Mouse (Mus musculus) forebrain, postnatal 0 days (tissue): ENCODE results near the gene Taf6l. TPM values are rescaled to one million over a fixed set of nuclear protein-coding genes. Genes with fewer than 3 reads are reported as not detected.

Source experiments
- ATAC-seq: fragments of 200-750 bp; cut with Nextera tagmentation; 2 replicates; pipeline ENCODE4 v1.8.0; 2017; ENCODE audit warnings: mild to moderate bottlenecking, moderate library complexity
- DNase-seq: peaks from one replicate; pipeline ENCODE4 v3.0.0-alpha.2; 2015
- H3K27ac ChIP-seq: fragments of 300-500 bp; sonication (generic); 2 replicates; pipeline ENCODE4 v1.5.1; 2014; ENCODE audit warnings: low read depth, mild to moderate bottlenecking, antibody characterized with exemption, low read length, moderate library complexity, mixed read lengths
- H3K27me3 ChIP-seq: fragments of 300-500 bp; sonication (generic); 2 replicates; pipeline ENCODE4 v1.6.1; 2014; ENCODE audit warnings: mild to moderate bottlenecking, low read length, mixed read lengths; ENCODE audit not compliant: insufficient read depth
- H3K36me3 ChIP-seq: fragments of 300-500 bp; sonication (generic); 2 replicates; pipeline ENCODE4 v1.6.1; 2014; ENCODE audit warnings: mild to moderate bottlenecking, moderate library complexity; ENCODE audit not compliant: insufficient read depth
- H3K4me1 ChIP-seq: fragments of 300-500 bp; sonication (generic); 2 replicates; pipeline ENCODE4 v1.6.1; 2014; ENCODE audit warnings: antibody characterized with exemption; ENCODE audit not compliant: insufficient read depth
- H3K4me2 ChIP-seq: fragments of 300-500 bp; sonication (generic); 2 replicates; pipeline ENCODE4 v1.6.1; 2014; ENCODE audit warnings: low read depth, mild to moderate bottlenecking, moderate library complexity
- H3K4me3 ChIP-seq: fragments of 300-500 bp; sonication (generic); 2 replicates; pipeline ENCODE4 v1.5.1; 2014; ENCODE audit warnings: low read depth, low read length, mixed read lengths
- H3K9ac ChIP-seq: fragments of 300-500 bp; sonication (generic); 2 replicates; pipeline ENCODE4 v1.6.1; 2014; ENCODE audit warnings: mild to moderate bottlenecking
- H3K9me3 ChIP-seq: fragments of 300-500 bp; sonication (generic); 2 replicates; pipeline ENCODE4 v1.6.1; 2016; ENCODE audit warnings: low read length
- CTCF ChIP-seq: sonication (generic); IDR thresholded peaks from 2 replicates; pipeline ENCODE4 v1.5.1; 2016; ENCODE audit warnings: antibody characterized with exemption, control low read depth, low read depth
- WGBS: fragments of 180-500 bp; shearing (Covaris S2); extraction: QIAGEN DNeasy Blood & Tissue Kit; methylation state at CpG from one replicate; pipeline ENCODE4 v1.1.7; 2014; 5-methylcytosine and 5-hydroxymethylcytosine counted together
- polyA plus RNA-seq: library from polyadenylated mRNA; unstranded; fragments of >200 nt; fragmentation: Nextera tagmentation; extraction: Ambion mirVana; gene quantifications from 2 replicates; pipeline ENCODE4 v1.2.1, GENCODE M21; 2015
- total RNA-seq: library from RNA; depleted of rRNA; stranded (reverse); fragments of >200 nt; gene quantifications from 2 replicates; pipeline ENCODE4 v1.2.3, GENCODE M21; 2014

Gene Taf6l
- total and polyA plus RNA-seq, 2 experiments from 2014 or later, result 25.2 to 31.7 TPM

- Histone ChIP-seq H3K27ac (peak overlapping the region; percentile 100), H3K9me3 (no peaks in the 10 kb centered on the region), H3K4me3 (peak overlapping the region; percentile 97), H3K27me3 (no peaks in the 10 kb centered on the region), H3K4me2 (peak overlapping the region; percentile 88), H3K4me1 (peaks cover 32% of the 10 kb centered on the region), H3K36me3 (peaks cover 21% of the 10 kb centered on the region), H3K9ac (peak overlapping the region; percentile 96)
- ATAC-seq (no peak), DNase-seq (no peak)
- no peak for TF ChIP-seq CTCF
- WGBS, result under 1% methylated on average over 47 of the region's 48 CpGs
Measured at GRCm38 (mm10) chr19:8820424-8820956, 34.3 kb upstream of the Taf6l start.

- peak; percentile 93 for ATAC-seq
- DNase-seq, result peak; percentile 100
- H3K9ac ChIP-seq, result peak within 1 kb of the TSS; percentile 96
- 2% methylated on average over 74 of the region's 83 CpGs for WGBS
- H3K27me3 ChIP-seq, result no peaks in the 10 kb centered on the region
- peak within 1 kb of the TSS; percentile 97 for H3K4me3 ChIP-seq
- peak within 1 kb of the TSS; percentile 88 for H3K4me2 ChIP-seq
- H3K36me3 ChIP-seq, result peaks cover 17% of the 10 kb centered on the region
- peak within 1 kb of the TSS; percentile 100 for H3K27ac ChIP-seq
- no peaks in the 10 kb centered on the region for H3K9me3 ChIP-seq
- H3K4me1 ChIP-seq, result peaks cover 32% of the 10 kb centered on the region
- TF ChIP-seq CTCF, result 0 out of 2 replicates have a peak, but pooled peaks have one; percentile 1
Measured at GRCm38 (mm10) chr19:8819596-8820423, 33.6 kb upstream of the Taf6l start, which contains the start of gene Hnrnpul2. TSS of gene Hnrnpul2 (plus strand) at chr19:8820010.

DNA sequence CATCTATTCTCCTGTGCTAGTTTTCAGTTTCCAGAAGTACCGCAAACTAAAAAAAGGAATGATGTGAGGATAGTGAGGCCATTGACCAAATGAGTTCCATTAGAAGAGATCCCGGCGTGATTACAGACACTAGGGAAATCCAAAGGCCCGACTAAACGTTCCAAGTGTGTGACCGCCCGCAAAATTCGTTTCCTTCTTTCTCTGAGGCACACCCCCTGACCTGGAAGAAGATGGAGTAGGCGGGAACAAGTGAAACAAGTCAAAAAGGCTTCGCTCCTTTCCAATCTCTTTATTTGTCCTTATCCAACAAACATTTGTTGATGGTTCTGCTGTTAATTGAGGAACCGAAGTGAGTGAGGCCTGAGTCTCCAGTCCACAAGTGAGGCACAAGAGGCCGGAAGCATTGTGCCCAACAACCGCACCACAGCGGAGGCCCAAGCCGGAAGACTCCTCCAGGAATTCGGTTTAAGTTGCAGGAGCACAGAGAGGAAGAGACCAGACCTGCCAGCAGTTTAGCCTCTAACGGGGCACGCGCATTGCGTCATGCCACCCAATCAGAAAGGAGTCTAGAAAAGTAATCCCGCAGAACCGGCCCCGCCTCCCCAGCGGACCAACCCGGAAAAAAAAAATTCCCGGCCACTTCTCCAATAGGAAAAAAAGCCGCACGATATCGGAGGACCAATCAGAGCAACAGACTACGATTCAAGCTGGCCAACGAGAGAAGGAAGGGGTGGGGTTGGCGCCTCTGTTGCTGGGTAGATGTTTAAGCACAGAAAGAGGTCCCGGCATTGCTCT lies 32.8 kb upstream of the Taf6l start, which contains the start of gene Ttc9c:
Ttc9c (minus strand) TSS at position 533 of the 795 bp plus-strand sequence.
- DNase-seq (peak; percentile 99), ATAC-seq (peak; percentile 92)
- TF ChIP-seq CTCF, result no peak
- Histone ChIP-seq H3K27me3 (no peaks in the 10 kb centered on the region), H3K9ac (peak within 1 kb of the TSS; percentile 96), H3K4me3 (peak within 1 kb of the TSS; percentile 97), H3K9me3 (no peaks in the 10 kb centered on the region), H3K27ac (peak within 1 kb of the TSS; percentile 100), H3K4me1 (peaks cover 32% of the 10 kb centered on the region), H3K36me3 (peaks cover 11% of the 10 kb centered on the region), H3K4me2 (peak within 1 kb of the TSS; percentile 88)
- WGBS, result under 1% methylated on average over 33 of the region's 33 CpGs

- no peaks in the 10 kb centered on the region for H3K9me3 ChIP-seq
- WGBS, result 27% methylated on average over 14 of the region's 14 CpGs
- peak overlapping the region; percentile 100 for H3K27ac ChIP-seq
- H3K36me3 ChIP-seq, result peaks cover 5% of the 10 kb centered on the region
- H3K4me3 ChIP-seq, result peak overlapping the region; percentile 97
- ATAC-seq (no peak), DNase-seq (no peak)
- peaks cover 32% of the 10 kb centered on the region for H3K4me1 ChIP-seq
- peak overlapping the region; percentile 88 for H3K4me2 ChIP-seq
- no peaks in the 10 kb centered on the region for H3K27me3 ChIP-seq
- peak overlapping the region; percentile 63 for H3K9ac ChIP-seq
- no peak for TF ChIP-seq CTCF
Measured at GRCm38 (mm10) chr19:8818301-8818798, 32.1 kb upstream of the Taf6l start.

GRCm38 (mm10) chr19:8817001-8817400 lies 30.8 kb upstream of the Taf6l start:
- peaks cover 28% of the 10 kb centered on the region for H3K4me1 ChIP-seq
- ATAC-seq (no peak), DNase-seq (no peak)
- H3K4me2 ChIP-seq, result peak overlapping the region; percentile 17; the same call in 1 of the 2 replicates
- no peak for TF ChIP-seq CTCF
- 55% methylated on average over 3 of the region's 3 CpGs for WGBS
- H3K27me3 ChIP-seq, result no peaks in the 10 kb centered on the region
- H3K27ac ChIP-seq, result no peak overlapping the region
- H3K36me3 ChIP-seq, result peaks cover 4% of the 10 kb centered on the region
- H3K9ac ChIP-seq, result peak overlapping the region; percentile 29; the same call in 1 of the 2 replicates
- no peak overlapping the region for H3K4me3 ChIP-seq
- H3K9me3 ChIP-seq, result no peaks in the 10 kb centered on the region

DNA sequence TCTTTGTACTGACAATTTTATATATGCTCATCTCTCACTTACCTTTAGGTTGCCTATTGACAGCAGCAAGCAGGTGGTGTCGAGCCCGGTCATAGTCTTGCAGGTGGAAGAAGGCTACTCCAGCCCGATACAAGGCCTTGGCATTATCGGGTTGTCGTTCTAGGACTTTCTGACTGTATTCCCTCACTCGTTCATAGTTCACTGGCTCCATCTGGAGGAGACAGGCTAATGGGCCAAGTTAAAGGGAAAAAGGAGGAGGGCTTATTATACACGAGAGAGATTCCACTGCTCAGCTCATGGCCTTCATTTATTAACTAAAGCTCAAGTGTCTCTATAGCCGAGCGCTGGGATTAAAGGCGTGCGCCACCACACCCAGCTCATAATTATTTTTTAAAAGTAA lies 29.6 kb upstream of the Taf6l start:
- no peak overlapping the region for H3K4me3 ChIP-seq
- peaks cover 18% of the 10 kb centered on the region for H3K4me1 ChIP-seq
- H3K9me3 ChIP-seq, result no peaks in the 10 kb centered on the region
- 65% methylated on average over 11 of the region's 11 CpGs for WGBS
- peak; percentile 36 for TF ChIP-seq CTCF
- H3K9ac ChIP-seq, result no peak overlapping the region
- no peaks in the 10 kb centered on the region for H3K27me3 ChIP-seq
- H3K27ac ChIP-seq, result no peak overlapping the region
- DNase-seq, result no peak
- H3K36me3 ChIP-seq, result peaks cover 12% of the 10 kb centered on the region
- H3K4me2 ChIP-seq, result no peak overlapping the region
- no peak for ATAC-seq
